Mouse (Mus musculus) megakaryocyte, embryonic 14.5 days (primary cell): ENCODE data around the gene Sema6c. TPM values are rescaled to one million over a fixed set of nuclear protein-coding genes. Genes with fewer than 3 reads are reported as not detected.

Experiments used
- H3K27me3 ChIP-seq: replicated peaks from 2 replicates; pipeline ENCODE3; 2012; ENCODE audit warnings: inconsistent platforms
- H3K36me3 ChIP-seq: replicated peaks from 2 replicates; pipeline ENCODE3; 2012; ENCODE audit warnings: low read length, inconsistent platforms, mixed read lengths
- H3K4me1 ChIP-seq: 2 replicates; pipeline ENCODE4 v1.6.1; 2012; ENCODE audit warnings: inconsistent platforms
- H3K4me3 ChIP-seq: replicated peaks from 2 replicates; pipeline ENCODE3; 2012; ENCODE audit warnings: moderate library complexity, mild to moderate bottlenecking, inconsistent platforms
- H3K9me3 ChIP-seq: 2 replicates; pipeline ENCODE4 v1.6.1; 2012; ENCODE audit warnings: inconsistent platforms
- FLI1 ChIP-seq: IDR thresholded peaks from 2 replicates; pipeline ENCODE4 v1.6.1; 2012; ENCODE audit warnings: low read length, inconsistent platforms, mixed read lengths
- GATA1 ChIP-seq: IDR thresholded peaks from 3 replicates; pipeline ENCODE4 v1.6.1; 2012; ENCODE audit warnings: mixed read lengths, low read length, inconsistent platforms, borderline replicate concordance
- polyA plus RNA-seq: library from polyadenylated mRNA; stranded (reverse); fragments of >175 nt; gene quantifications from 2 replicates; pipeline ENCODE4 v1.2.3, GENCODE M21; 2012; ENCODE audit warnings: low replicate concordance; ENCODE audit not compliant: insufficient read depth

Gene Sema6c
- polyA plus RNA-seq, 1 experiment: 1.2 TPM

DNA sequence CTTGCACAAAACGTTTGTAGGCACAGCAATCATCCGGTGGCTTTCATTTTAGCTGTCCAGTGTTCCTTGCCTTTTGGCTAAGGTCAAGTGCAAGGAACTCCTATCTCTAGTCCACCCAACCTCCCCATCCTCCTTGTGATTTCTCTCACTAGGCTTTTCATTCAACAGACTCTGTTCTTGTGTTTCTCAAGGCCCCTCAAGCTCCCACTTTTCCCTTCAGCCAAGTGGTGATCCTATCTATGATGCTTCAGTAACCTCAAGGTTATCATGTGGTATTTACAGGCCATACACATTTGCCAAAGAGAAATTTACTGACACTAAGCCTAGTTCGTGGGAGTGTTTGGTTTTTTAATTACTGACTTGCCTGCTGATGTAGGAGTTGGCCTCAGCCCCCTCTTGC lies 19.6 kb downstream of the Sema6c start:
- Histone ChIP-seq H3K36me3 (peaks cover 39% of the 10 kb centered on the region), H3K4me3 (no peak overlapping the region), H3K27me3 (peaks cover 2% of the 10 kb centered on the region), H3K4me1 (peaks cover 36% of the 10 kb centered on the region), H3K9me3 (no peaks in the 10 kb centered on the region)
- TF ChIP-seq FLI1 (no peak), GATA1 (no peak)

DNA sequence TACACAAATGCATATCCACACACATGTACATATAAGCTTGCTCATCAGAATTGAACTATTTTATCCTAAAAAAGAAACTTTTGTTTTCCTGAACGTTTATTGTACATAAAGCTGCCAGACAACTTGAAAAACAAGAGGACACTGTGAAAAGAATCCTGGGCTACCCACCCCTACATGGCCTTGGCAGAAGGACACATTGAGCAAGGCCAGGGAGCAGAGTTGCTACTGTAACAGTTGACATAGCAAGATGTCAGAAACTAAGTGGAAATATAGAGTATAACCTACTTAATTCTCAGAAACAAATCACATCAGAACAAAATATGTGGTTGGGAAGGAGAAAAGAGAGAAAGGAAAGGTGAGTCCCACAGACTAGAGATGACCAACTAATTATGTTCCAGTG lies 21.6 kb downstream of the Sema6c start:
- TF ChIP-seq FLI1 (no peak), GATA1 (no peak)
- Histone ChIP-seq H3K9me3 (no peaks in the 10 kb centered on the region), H3K4me3 (no peak overlapping the region), H3K27me3 (peaks cover 2% of the 10 kb centered on the region), H3K36me3 (peaks cover 58% of the 10 kb centered on the region), H3K4me1 (peaks cover 19% of the 10 kb centered on the region)

DNA sequence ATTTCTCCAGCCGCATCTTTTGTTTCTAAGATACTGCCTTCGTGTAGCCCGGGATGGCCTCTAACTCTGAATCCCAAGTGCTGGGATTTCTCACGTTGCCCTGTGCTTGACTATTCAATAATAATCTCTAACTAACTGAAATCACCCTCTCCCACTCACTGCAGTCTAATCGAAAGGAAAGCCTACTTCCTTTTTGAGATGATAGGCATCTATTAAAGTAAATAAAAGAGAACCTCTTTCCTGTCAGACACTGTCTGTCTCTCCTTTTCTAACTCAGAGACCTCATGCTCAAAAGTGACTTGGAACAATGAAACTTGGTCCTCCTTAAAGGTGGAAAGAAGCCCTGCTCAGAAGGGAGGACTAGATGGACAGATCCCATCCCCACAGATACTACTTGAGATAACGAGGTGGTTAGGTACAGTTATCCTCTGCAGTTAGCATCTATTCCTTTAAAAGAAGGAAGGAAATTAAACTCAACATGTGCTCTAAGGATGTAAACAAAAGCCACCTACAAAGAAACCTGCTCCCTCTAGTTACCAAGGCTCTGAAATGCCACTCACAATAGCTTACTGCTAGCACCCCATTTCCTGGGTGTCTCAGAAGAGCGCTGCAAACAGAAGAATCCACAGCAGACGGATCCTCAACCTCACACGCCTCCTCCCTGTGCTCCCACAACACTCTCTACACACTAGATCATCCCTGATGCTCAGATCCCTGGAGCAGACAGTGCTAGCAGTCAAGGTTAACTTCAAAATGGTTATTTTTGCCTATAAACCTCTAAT lies 24.7 kb downstream of the Sema6c start:
- Histone ChIP-seq H3K4me1 (peaks cover 11% of the 10 kb centered on the region), H3K27me3 (no peaks in the 10 kb centered on the region), H3K36me3 (peaks cover 89% of the 10 kb centered on the region), H3K4me3 (no peak overlapping the region), H3K9me3 (no peaks in the 10 kb centered on the region)
- no peak for TF ChIP-seq GATA1
- no peak for TF ChIP-seq FLI1

DNA sequence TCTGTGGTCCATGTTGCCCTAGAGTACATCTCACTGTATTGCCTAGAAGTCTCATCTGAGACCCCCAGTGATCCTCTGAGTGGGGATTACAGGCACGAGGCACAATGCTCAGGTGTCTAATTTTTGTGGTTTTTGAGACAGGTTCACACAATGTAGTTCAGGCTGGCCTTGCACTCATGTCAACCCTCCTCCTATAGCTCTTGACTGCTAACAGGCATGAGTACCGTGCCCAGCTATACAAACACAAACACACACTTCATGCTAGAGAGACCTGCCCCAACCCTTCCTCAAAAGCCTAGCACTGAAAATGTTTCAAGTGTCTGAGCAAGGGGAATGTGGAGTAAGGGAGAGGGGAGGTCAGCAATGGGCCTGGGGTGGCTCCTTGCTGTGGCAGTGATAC lies 25.8 kb downstream of the Sema6c start:
- Histone ChIP-seq H3K27me3 (no peaks in the 10 kb centered on the region), H3K4me1 (peaks cover 5% of the 10 kb centered on the region), H3K9me3 (no peaks in the 10 kb centered on the region), H3K4me3 (no peak overlapping the region), H3K36me3 (peaks cover 93% of the 10 kb centered on the region)
- TF ChIP-seq GATA1: no peak
- no peak for TF ChIP-seq FLI1

DNA sequence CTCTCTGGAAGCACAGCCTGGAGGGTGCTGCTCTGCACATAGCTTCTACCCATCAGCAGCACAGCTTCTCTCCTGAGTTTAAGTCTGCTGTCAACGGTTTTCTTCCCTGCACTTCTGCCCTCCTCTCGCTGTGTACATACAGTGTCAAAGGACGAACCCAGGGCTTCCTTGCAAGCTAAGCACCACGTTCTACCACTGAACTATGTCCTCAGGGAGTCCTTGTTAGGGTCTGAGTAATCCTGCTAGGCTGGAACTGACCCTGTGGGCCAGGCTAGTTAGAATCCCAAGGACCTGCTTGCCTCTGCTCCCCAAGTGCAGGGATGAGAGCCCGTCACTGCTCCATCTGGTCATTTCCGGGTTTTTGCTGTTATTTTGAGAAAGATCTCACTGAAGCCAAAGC lies 26.6 kb downstream of the Sema6c start:
- Histone ChIP-seq H3K27me3 (no peaks in the 10 kb centered on the region), H3K4me1 (peaks cover 5% of the 10 kb centered on the region), H3K4me3 (no peak overlapping the region), H3K36me3 (peaks cover 95% of the 10 kb centered on the region), H3K9me3 (no peaks in the 10 kb centered on the region)
- TF ChIP-seq GATA1 (no peak), FLI1 (no peak)

DNA sequence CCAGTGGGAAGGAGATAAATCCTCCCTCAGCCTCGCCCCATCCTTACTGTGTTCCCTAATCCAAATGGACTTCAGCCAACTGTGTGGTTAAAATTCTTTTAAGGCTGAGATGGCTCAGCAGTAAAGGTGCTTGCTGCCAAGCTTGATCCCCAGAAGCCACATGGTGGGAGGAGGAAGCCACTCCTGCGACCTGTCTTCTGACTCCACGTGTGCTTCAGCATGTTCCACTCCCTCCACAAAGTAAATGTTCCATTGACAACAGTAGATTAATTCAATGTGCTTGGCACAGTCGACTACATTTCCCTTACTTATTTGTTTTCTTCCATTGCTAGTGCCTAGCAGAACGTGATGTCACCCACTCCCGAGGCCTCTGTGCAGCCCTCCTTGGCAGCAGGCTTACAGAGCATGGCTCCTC lies 34.5 kb downstream of the Sema6c start:
- Histone ChIP-seq H3K4me3 (no peak overlapping the region), H3K9me3 (no peaks in the 10 kb centered on the region), H3K27me3 (no peaks in the 10 kb centered on the region), H3K36me3 (peaks cover 91% of the 10 kb centered on the region), H3K4me1 (0 out of 2 replicates have a peak, but pooled peaks cover 4% of the 10 kb centered on the region)
- TF ChIP-seq GATA1: no peak
- TF ChIP-seq FLI1: no peak

DNA sequence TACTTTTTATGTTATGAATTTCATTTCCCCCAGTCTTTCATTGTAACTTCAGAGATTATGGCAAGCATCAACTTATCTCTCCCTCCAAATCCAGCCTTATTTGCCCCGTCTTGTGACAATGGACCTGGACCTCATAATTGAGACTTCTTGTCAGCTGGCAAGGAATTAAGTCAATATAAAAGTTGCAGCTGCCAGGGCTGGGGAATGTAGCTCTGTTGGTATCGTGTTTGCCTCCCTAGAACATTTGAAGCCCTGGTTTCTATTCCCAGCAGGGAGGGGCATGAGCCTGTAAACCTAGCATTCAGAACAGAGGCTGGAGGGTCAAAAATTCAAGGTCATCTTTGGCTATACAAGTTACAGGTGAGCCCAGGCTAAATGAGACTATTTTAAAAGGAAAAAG lies 35.5 kb downstream of the Sema6c start:
- H3K9me3 ChIP-seq: no peaks in the 10 kb centered on the region
- H3K27me3 ChIP-seq: no peaks in the 10 kb centered on the region
- H3K4me1 ChIP-seq: 0 out of 2 replicates have a peak, but pooled peaks cover 4% of the 10 kb centered on the region
- no peak overlapping the region for H3K4me3 ChIP-seq
- no peak for TF ChIP-seq GATA1
- no peak for TF ChIP-seq FLI1
- peaks cover 93% of the 10 kb centered on the region for H3K36me3 ChIP-seq

DNA sequence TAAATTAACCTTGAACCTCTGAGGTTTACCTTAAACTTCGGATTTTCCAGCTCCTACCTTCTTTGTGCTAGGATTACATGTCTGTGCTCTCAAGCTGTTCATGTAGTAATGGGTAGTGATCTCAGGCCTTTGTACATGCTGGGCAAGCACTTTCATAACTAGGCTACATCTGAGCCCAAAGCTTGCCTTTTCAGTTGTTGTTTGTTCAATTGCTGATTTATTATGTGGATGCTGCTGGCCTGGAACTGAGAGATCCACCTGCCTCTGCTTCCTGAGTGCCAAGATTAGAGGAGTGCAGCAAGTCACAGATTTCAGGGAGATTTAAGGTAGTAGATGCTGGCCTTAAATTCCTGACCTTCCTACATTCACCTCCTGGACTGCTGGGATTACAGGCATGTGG lies 38.8 kb downstream of the Sema6c start:
- TF ChIP-seq GATA1 (no peak), FLI1 (no peak)
- Histone ChIP-seq H3K27me3 (no peaks in the 10 kb centered on the region), H3K9me3 (no peaks in the 10 kb centered on the region), H3K4me1 (0 out of 2 replicates have a peak, but pooled peaks cover 4% of the 10 kb centered on the region), H3K36me3 (peaks cover 97% of the 10 kb centered on the region), H3K4me3 (no peak overlapping the region)

DNA sequence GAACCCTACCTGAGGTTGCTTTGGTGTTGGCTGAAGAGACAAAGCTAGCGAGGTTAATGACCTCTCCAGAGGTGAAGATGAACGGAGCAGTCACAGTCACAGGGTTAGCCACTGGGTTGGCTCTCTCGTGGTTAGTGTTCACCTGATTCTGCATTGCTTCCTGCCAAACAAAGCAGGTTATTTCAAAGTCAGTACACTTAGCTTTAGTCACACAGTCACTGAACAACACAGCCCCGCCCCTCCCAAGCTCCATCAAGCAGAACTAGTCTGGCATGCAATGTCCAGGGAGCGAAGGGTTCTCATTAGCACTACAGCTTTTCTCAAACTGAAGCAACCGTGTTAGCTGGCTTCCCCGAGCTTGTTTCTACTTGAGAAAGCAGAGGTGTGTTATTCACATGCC lies 39.9 kb downstream of the Sema6c start:
- 0 out of 2 replicates have a peak, but pooled peaks cover 4% of the 10 kb centered on the region for H3K4me1 ChIP-seq
- no peak overlapping the region for H3K4me3 ChIP-seq
- H3K9me3 ChIP-seq: no peaks in the 10 kb centered on the region
- no peaks in the 10 kb centered on the region for H3K27me3 ChIP-seq
- TF ChIP-seq GATA1 (no peak), FLI1 (no peak)
- H3K36me3 ChIP-seq: peaks cover 98% of the 10 kb centered on the region

DNA sequence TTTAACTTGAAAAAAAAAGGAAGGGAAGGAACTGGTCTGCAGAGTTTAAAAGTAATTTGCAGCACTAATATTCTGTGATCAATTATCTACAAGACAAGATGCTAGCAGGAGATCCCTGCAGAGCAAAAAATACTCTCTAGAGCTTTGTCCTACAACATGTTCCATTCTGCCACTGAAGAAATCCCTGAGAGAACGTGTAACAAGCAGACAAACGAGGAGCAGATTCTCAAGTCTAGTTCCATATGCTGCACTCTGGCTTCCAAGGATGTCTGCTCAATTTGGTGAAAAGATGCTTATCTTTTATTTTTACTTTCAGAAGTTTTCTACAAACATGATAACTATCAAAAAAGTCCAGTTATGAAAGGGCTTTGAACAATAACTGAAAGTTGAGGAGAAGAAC lies 40.3 kb downstream of the Sema6c start:
- TF ChIP-seq GATA1 (no peak), FLI1 (no peak)
- Histone ChIP-seq H3K9me3 (no peaks in the 10 kb centered on the region), H3K4me3 (no peak overlapping the region), H3K27me3 (no peaks in the 10 kb centered on the region), H3K36me3 (peaks cover 97% of the 10 kb centered on the region), H3K4me1 (0 out of 2 replicates have a peak, but pooled peaks cover 4% of the 10 kb centered on the region)
